Mouse (Mus musculus): ENCODE measurements around the gene Sav1. TPM values are rescaled to one million over a fixed set of nuclear protein-coding genes. Genes with fewer than 3 reads are reported as not detected.

Gene Sav1
- total and polyA plus RNA-seq, 2 experiments from 2014 or later: 2.5 to 15.6 TPM

- DNase-seq (ENCODE audit: low spot score) (no peak), ATAC-seq (no peak)
- Histone ChIP-seq H3K9me3 (ENCODE audit: low read length) (no peaks in the 10 kb centered on the region), H3K27ac (no peak overlapping the region), H3K36me3 (ENCODE audit: insufficient read depth, low read length) (no peaks in the 10 kb centered on the region; the same call in 1 of the 2 replicates), H3K9ac (replicated peaks; ENCODE audit: low read length) (no peak overlapping the region), H3K4me2 (ENCODE audit: low read depth, low read length) (no peak overlapping the region), H3K4me3 (ENCODE audit: low read length) (no peak overlapping the region), H3K4me1 (ENCODE audit: insufficient read depth, low read length) (no peaks in the 10 kb centered on the region), H3K27me3 (ENCODE audit: insufficient read depth, low read length) (no peaks in the 10 kb centered on the region)
- WGBS: 86% methylated on average over 4 of the region's 4 CpGs
- TF ChIP-seq CTCF (IDR thresholded peaks at IDR 0.05; ENCODE audit: low read depth): no peak
Observed at GRCm38 (mm10) chr12:70010356-70010755, 23.6 kb upstream of the Sav1 start.

GRCm38 (mm10) chr12:70005103-70005502 lies 18.3 kb upstream of the Sav1 start:
- H3K27me3 ChIP-seq (ENCODE audit: insufficient read depth, low read length): no peaks in the 10 kb centered on the region
- TF ChIP-seq CTCF (IDR thresholded peaks at IDR 0.05; ENCODE audit: low read depth): no peak
- H3K27ac ChIP-seq: no peak overlapping the region
- DNase-seq (ENCODE audit: low spot score) (no peak), ATAC-seq (no peak)
- no peak overlapping the region for H3K4me2 ChIP-seq (ENCODE audit: low read depth, low read length)
- H3K36me3 ChIP-seq (ENCODE audit: insufficient read depth, low read length): no peaks in the 10 kb centered on the region; the same call in 1 of the 2 replicates
- H3K9me3 ChIP-seq (ENCODE audit: low read length): no peaks in the 10 kb centered on the region
- WGBS: 83% methylated on average over 4 of the region's 4 CpGs
- no peak overlapping the region for H3K9ac ChIP-seq (replicated peaks; ENCODE audit: low read length)
- H3K4me1 ChIP-seq (ENCODE audit: insufficient read depth, low read length): no peaks in the 10 kb centered on the region
- no peak overlapping the region for H3K4me3 ChIP-seq (ENCODE audit: low read length)

- WGBS: 85% methylated on average over 13 of the region's 13 CpGs
- Histone ChIP-seq H3K4me3 (ENCODE audit: low read length) (no peak overlapping the region), H3K4me2 (ENCODE audit: low read depth, low read length) (no peak overlapping the region), H3K36me3 (ENCODE audit: insufficient read depth, low read length) (no peaks in the 10 kb centered on the region), H3K9ac (replicated peaks; ENCODE audit: low read length) (no peak overlapping the region), H3K9me3 (ENCODE audit: low read length) (no peaks in the 10 kb centered on the region), H3K27me3 (ENCODE audit: insufficient read depth, low read length) (no peaks in the 10 kb centered on the region), H3K27ac (no peak overlapping the region), H3K4me1 (ENCODE audit: insufficient read depth, low read length) (no peaks in the 10 kb centered on the region)
- DNase-seq (ENCODE audit: low spot score) (no peak), ATAC-seq (no peak)
- TF ChIP-seq CTCF (IDR thresholded peaks at IDR 0.05; ENCODE audit: low read depth): no peak
Observed at GRCm38 (mm10) chr12:69998186-69998983, 11.6 kb upstream of the Sav1 start.

- Histone ChIP-seq H3K4me3 (ENCODE audit: low read length) (no peak overlapping the region), H3K4me2 (ENCODE audit: low read depth, low read length) (no peak overlapping the region), H3K9me3 (ENCODE audit: low read length) (no peaks in the 10 kb centered on the region), H3K36me3 (ENCODE audit: insufficient read depth, low read length) (no peaks in the 10 kb centered on the region), H3K9ac (replicated peaks; ENCODE audit: low read length) (no peak overlapping the region), H3K4me1 (ENCODE audit: insufficient read depth, low read length) (no peaks in the 10 kb centered on the region), H3K27me3 (ENCODE audit: insufficient read depth, low read length) (no peaks in the 10 kb centered on the region), H3K27ac (no peak overlapping the region)
- WGBS: 65% methylated on average over 3 of the region's 3 CpGs
- no peak for DNase-seq (ENCODE audit: low spot score)
- TF ChIP-seq CTCF (IDR thresholded peaks at IDR 0.05; ENCODE audit: low read depth): no peak
- no peak for ATAC-seq
Observed at GRCm38 (mm10) chr12:69995382-69995781, 8.6 kb upstream of the Sav1 start.

- Histone ChIP-seq H3K27me3 (ENCODE audit: insufficient read depth, low read length) (no peaks in the 10 kb centered on the region), H3K9ac (replicated peaks; ENCODE audit: low read length) (peak overlapping the region; percentile 87), H3K36me3 (ENCODE audit: insufficient read depth, low read length) (peaks cover 20% of the 10 kb centered on the region; the same call in 1 of the 2 replicates), H3K9me3 (ENCODE audit: low read length) (no peaks in the 10 kb centered on the region), H3K4me2 (ENCODE audit: low read depth, low read length) (peak overlapping the region; percentile 80), H3K4me1 (ENCODE audit: insufficient read depth, low read length) (peaks cover 6% of the 10 kb centered on the region; the same call in 1 of the 2 replicates), H3K4me3 (ENCODE audit: low read length) (peak overlapping the region; percentile 80), H3K27ac (peak overlapping the region; percentile 90)
- 0% methylated on average over 33 of the region's 36 CpGs for WGBS
- DNase-seq (ENCODE audit: low spot score) (peak; percentile 59), ATAC-seq (peak; percentile 59)
- no peak for TF ChIP-seq CTCF (IDR thresholded peaks at IDR 0.05; ENCODE audit: low read depth)
Observed at GRCm38 (mm10) chr12:69986241-69986762, 500 bp downstream of the Sav1 start.

GRCm38 (mm10) chr12:69985546-69985945 lies 1.3 kb downstream of the Sav1 start:
- Histone ChIP-seq H3K4me1 (ENCODE audit: insufficient read depth, low read length) (peaks cover 6% of the 10 kb centered on the region; the same call in 1 of the 2 replicates), H3K27me3 (ENCODE audit: insufficient read depth, low read length) (no peaks in the 10 kb centered on the region), H3K27ac (no peak overlapping the region), H3K9me3 (ENCODE audit: low read length) (no peaks in the 10 kb centered on the region), H3K9ac (replicated peaks; ENCODE audit: low read length) (peak overlapping the region; percentile 87; the same call in 1 of the 2 replicates), H3K4me2 (ENCODE audit: low read depth, low read length) (peak overlapping the region; percentile 80), H3K36me3 (ENCODE audit: insufficient read depth, low read length) (peaks cover 20% of the 10 kb centered on the region; the same call in 1 of the 2 replicates), H3K4me3 (ENCODE audit: low read length) (peak overlapping the region; percentile 80)
- WGBS: 35% methylated on average over 4 of the region's 4 CpGs
- ATAC-seq (no peak), DNase-seq (ENCODE audit: low spot score) (no peak)
- TF ChIP-seq CTCF (IDR thresholded peaks at IDR 0.05; ENCODE audit: low read depth): no peak

GRCm38 (mm10) chr12:69982874-69983273 lies 3.9 kb downstream of the Sav1 start:
- DNase-seq (ENCODE audit: low spot score) (peak; percentile 25), ATAC-seq (no peak)
- Histone ChIP-seq H3K9me3 (ENCODE audit: low read length) (no peaks in the 10 kb centered on the region), H3K36me3 (ENCODE audit: insufficient read depth, low read length) (peaks cover 20% of the 10 kb centered on the region; the same call in 1 of the 2 replicates), H3K4me2 (ENCODE audit: low read depth, low read length) (no peak overlapping the region), H3K9ac (replicated peaks; ENCODE audit: low read length) (no peak overlapping the region), H3K4me3 (ENCODE audit: low read length) (no peak overlapping the region), H3K4me1 (ENCODE audit: insufficient read depth, low read length) (peaks cover 6% of the 10 kb centered on the region; the same call in 1 of the 2 replicates), H3K27me3 (ENCODE audit: insufficient read depth, low read length) (no peaks in the 10 kb centered on the region), H3K27ac (no peak overlapping the region)
- WGBS: 67% methylated on average over 5 of the region's 5 CpGs
- peak; percentile 31 for TF ChIP-seq CTCF (IDR thresholded peaks at IDR 0.05; ENCODE audit: low read depth)
